In genomic region chr12:10865294-10865693, GRCm38 (mm10) we compare ENCODE assay signal across 24 mouse cellular contexts.
"Had no signal": no experiment of that assay in that cellular context is flagged by ENCODE, and none has a peak within 500 bp of the region (broad histone marks: within the 10 kb centered on the region; RNA-seq: fewer than 3 reads in every experiment).

No protein-coding gene starts in this region.

- H3K4me3 ChIP-seq: gastrocnemius, adult 2 months; heart, embryonic 10.5 days; heart, embryonic 12.5 days; hindbrain, embryonic 10.5 days; hindbrain, embryonic 12.5 days; intestine, embryonic 15.5 days; layer of hippocampus, adult 2 months; limb, embryonic 13.5 days; limb, embryonic 15.5 days; liver, embryonic 12.5 days had no signal

- H3K9ac ChIP-seq: heart, embryonic 12.5 days; hindbrain, embryonic 12.5 days; hindbrain, embryonic 14.5 days; intestine, embryonic 15.5 days; limb, embryonic 13.5 days; limb, embryonic 15.5 days; liver, embryonic 12.5 days; liver, embryonic 14.5 days had no signal

- H3K27ac ChIP-seq: gastrocnemius, adult 2 months; heart, embryonic 10.5 days; hindbrain, embryonic 10.5 days; hindbrain, embryonic 12.5 days; hindbrain, embryonic 14.5 days; intestine, embryonic 15.5 days; layer of hippocampus, adult 2 months; limb, embryonic 13.5 days; limb, embryonic 15.5 days; liver, embryonic 12.5 days; liver, embryonic 14.5 days had no signal

- DNase-seq: gastrocnemius, adult 2 months; gastrocnemius, postnatal 10 days; gastrocnemius, postnatal 25 days; heart, adult 18-20 months; heart, postnatal 10 days; heart, postnatal 4 days; kidney, adult 8-10 months; kidney, postnatal 25 days; kidney, postnatal 4 days; left cerebral cortex, postnatal 4 days had no signal

- H3K4me2 ChIP-seq: heart, embryonic 12.5 days; hindbrain, embryonic 12.5 days; hindbrain, embryonic 14.5 days; intestine, embryonic 15.5 days; limb, embryonic 13.5 days; limb, embryonic 15.5 days; liver, embryonic 12.5 days had no signal

- H3K36me3 ChIP-seq: heart, embryonic 10.5 days; heart, embryonic 12.5 days; hindbrain, embryonic 10.5 days; hindbrain, embryonic 12.5 days; intestine, embryonic 15.5 days; limb, embryonic 13.5 days; limb, embryonic 15.5 days; liver, embryonic 12.5 days had no signal

- ATAC-seq: hindbrain, embryonic 16.5 days; inflammation-experienced regulatory T-cells, adult 6 months; intestine, embryonic 15.5 days; intestine, postnatal 0 days; liver, embryonic 12.5 days had no signal

- H3K4me1 ChIP-seq: heart, embryonic 10.5 days; heart, embryonic 12.5 days; hindbrain, embryonic 10.5 days; hindbrain, embryonic 12.5 days; intestine, embryonic 15.5 days; limb, embryonic 13.5 days; limb, embryonic 15.5 days; liver, embryonic 12.5 days had no signal

- H3K27me3 ChIP-seq: heart, embryonic 12.5 days; intestine, embryonic 15.5 days; limb, embryonic 13.5 days; limb, embryonic 15.5 days; liver, embryonic 12.5 days had no signal

- H3K9me3 ChIP-seq: heart, embryonic 10.5 days; heart, embryonic 12.5 days; hindbrain, embryonic 10.5 days; hindbrain, embryonic 12.5 days; intestine, embryonic 15.5 days; limb, embryonic 13.5 days; limb, embryonic 15.5 days; liver, embryonic 12.5 days had no signal
